ENCODE assay signal across 16 mouse cellular contexts in the genomic region with DNA sequence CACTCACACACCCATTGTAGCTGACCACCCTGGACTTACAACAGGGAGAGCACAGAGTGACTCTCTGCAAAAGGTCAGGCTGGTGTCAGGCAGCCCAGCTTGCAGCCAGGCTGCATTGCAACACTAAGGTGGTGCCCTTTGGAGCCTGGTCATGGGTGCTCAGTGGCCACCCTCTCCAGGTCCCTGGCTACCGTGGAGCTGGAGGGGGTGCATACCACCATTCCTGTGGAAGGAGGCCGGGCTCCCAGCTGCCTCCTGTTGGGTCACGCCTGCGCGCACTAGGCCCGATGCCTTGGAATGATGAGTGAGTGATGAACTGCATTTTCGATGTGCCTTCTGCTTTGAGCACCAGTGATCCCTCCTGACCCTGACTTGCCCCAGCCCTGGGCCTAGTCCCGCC. TPM values are rescaled to one million over a fixed set of nuclear protein-coding genes. Genes with fewer than 3 reads are reported as not detected.
A peak's percentile ranks its signal among the peaks of the same experiment; 100 is the strongest.
DNase-seq lines count a peak whose midpoint lies in the region; ATAC-seq lines count a peak whose summit lies in the region.
"Had no signal": no experiment of that assay in that cellular context is flagged by ENCODE, and none has a peak within 500 bp of the region (broad histone marks: within the 10 kb centered on the region; RNA-seq: fewer than 3 reads in every experiment).

No protein-coding gene starts in this region.

- no peaks in the 10 kb centered on the region for H3K9me3 ChIP-seq in hindbrain, embryonic 10.5 days
- H3K9me3 ChIP-seq in hindbrain, embryonic 13.5 days: no peaks in the 10 kb centered on the region
- H3K9me3 ChIP-seq in neural tube, embryonic 11.5 days (ENCODE audit: control insufficient read depth, low read length): no peaks in the 10 kb centered on the region
- no peaks in the 10 kb centered on the region for H3K9me3 ChIP-seq in neural tube, embryonic 15.5 days (replicated peaks)
- H3K9me3 ChIP-seq in liver, embryonic 16.5 days (replicated peaks; ENCODE audit: control insufficient read depth, low read length): no peaks in the 10 kb centered on the region
- H3K9me3 ChIP-seq: hindbrain, embryonic 15.5 days; megakaryocyte, embryonic 14.5 days; neural tube, embryonic 13.5 days had no signal

- DNase-seq in hindbrain, embryonic 10.5 days (ENCODE audit: low spot score): no peak
- no peak for DNase-seq in neural tube, embryonic 11.5 days (ENCODE audit: low spot score)
- peak; percentile 44 to 80 for DNase-seq in lung, postnatal 4 days
- DNase-seq in right cerebral cortex, postnatal 25 days: no peak
- DNase-seq in cerebellum, postnatal 10 days: no peak
- DNase-seq: B cell, adult 2 months; cerebellum, adult 11-12 months; layer of hippocampus, postnatal 36 days; thymus, adult 18-20 months had no signal

- H3K9ac ChIP-seq in hindbrain, embryonic 13.5 days: no peak overlapping the region; the same call in 1 of the 2 replicates
- H3K9ac ChIP-seq in neural tube, embryonic 11.5 days (ENCODE audit: low read length): no peak overlapping the region
- no peak overlapping the region for H3K9ac ChIP-seq in neural tube, embryonic 15.5 days (replicated peaks)
- no peak overlapping the region for H3K9ac ChIP-seq in liver, embryonic 16.5 days (ENCODE audit: low read depth, low read length)
- H3K9ac ChIP-seq: hindbrain, embryonic 15.5 days; neural tube, embryonic 13.5 days had no signal

- no peak overlapping the region for H3K4me2 ChIP-seq in hindbrain, embryonic 13.5 days
- H3K4me2 ChIP-seq in neural tube, embryonic 11.5 days (ENCODE audit: low read depth): no peak overlapping the region
- no peak overlapping the region for H3K4me2 ChIP-seq in neural tube, embryonic 15.5 days
- H3K4me2 ChIP-seq in liver, embryonic 16.5 days (ENCODE audit: low read depth, low read length): no peak overlapping the region
- H3K4me2 ChIP-seq: hindbrain, embryonic 15.5 days; neural tube, embryonic 13.5 days had no signal

- peaks cover 91% of the 10 kb centered on the region for H3K4me1 ChIP-seq in hindbrain, embryonic 10.5 days (replicated peaks)
- peaks cover 74% of the 10 kb centered on the region for H3K4me1 ChIP-seq in hindbrain, embryonic 13.5 days (replicated peaks)
- H3K4me1 ChIP-seq in neural tube, embryonic 11.5 days (ENCODE audit: control insufficient read depth, insufficient read depth, low read length): peaks cover 48% of the 10 kb centered on the region
- H3K4me1 ChIP-seq in neural tube, embryonic 15.5 days: peaks cover 48% of the 10 kb centered on the region
- H3K4me1 ChIP-seq in liver, embryonic 16.5 days (ENCODE audit: control insufficient read depth, low read depth, low read length): peaks cover 5% of the 10 kb centered on the region; the same call in 1 of the 2 replicates

- peaks cover 19% of the 10 kb centered on the region; the same call in 1 of the 2 replicates for H3K36me3 ChIP-seq in hindbrain, embryonic 10.5 days
- peaks cover 24% of the 10 kb centered on the region for H3K36me3 ChIP-seq in hindbrain, embryonic 13.5 days
- no peaks in the 10 kb centered on the region for H3K36me3 ChIP-seq in neural tube, embryonic 11.5 days (ENCODE audit: control insufficient read depth, insufficient read depth, low read length)
- H3K36me3 ChIP-seq in neural tube, embryonic 15.5 days: peaks cover 15% of the 10 kb centered on the region
- H3K36me3 ChIP-seq in liver, embryonic 16.5 days (ENCODE audit: control insufficient read depth, insufficient read depth): no peaks in the 10 kb centered on the region

- ATAC-seq in hindbrain, embryonic 13.5 days (ENCODE audit: low FRiP score): no peak
- no peak for ATAC-seq in neural tube, embryonic 11.5 days (ENCODE audit: insufficient read depth, low FRiP score, low TSS enrichment)
- ATAC-seq in neural tube, embryonic 15.5 days (ENCODE audit: low FRiP score): no peak
- peak; percentile 87 for ATAC-seq in liver, embryonic 16.5 days (ENCODE audit: low read depth)
- ATAC-seq: forebrain, embryonic 14.5 days had no signal

- WGBS in hindbrain, embryonic 10.5 days: 88% methylated on average over 8 of the region's 8 CpGs
- 72% methylated on average over 8 of the region's 8 CpGs for WGBS in hindbrain, embryonic 13.5 days
- WGBS in neural tube, embryonic 11.5 days: 81% methylated on average over 8 of the region's 8 CpGs
- 81% methylated on average over 8 of the region's 8 CpGs for WGBS in neural tube, embryonic 15.5 days
- 70% methylated on average over 8 of the region's 8 CpGs for WGBS in liver, embryonic 16.5 days (ENCODE audit: insufficient replicate concordance)

- peaks cover 66% of the 10 kb centered on the region for H3K27me3 ChIP-seq in hindbrain, embryonic 10.5 days (ENCODE audit: insufficient read depth, poor library complexity, severe bottlenecking)
- H3K27me3 ChIP-seq in hindbrain, embryonic 13.5 days: peaks cover 76% of the 10 kb centered on the region
- H3K27me3 ChIP-seq in neural tube, embryonic 11.5 days (ENCODE audit: control insufficient read depth, insufficient read depth, low read length): peaks cover 30% of the 10 kb centered on the region
- H3K27me3 ChIP-seq in neural tube, embryonic 15.5 days (replicated peaks): peaks cover 49% of the 10 kb centered on the region
- peaks cover 14% of the 10 kb centered on the region for H3K27me3 ChIP-seq in liver, embryonic 16.5 days (ENCODE audit: control insufficient read depth, insufficient read depth, low read depth, low read length)

- H3K27ac ChIP-seq in hindbrain, embryonic 10.5 days: 0 out of 2 replicates have a peak overlapping the region, but pooled peaks have one; percentile 37
- H3K27ac ChIP-seq in hindbrain, embryonic 13.5 days: no peak overlapping the region
- H3K27ac ChIP-seq in neural tube, embryonic 11.5 days (ENCODE audit: low read depth, low read length): 0 out of 2 replicates have a peak overlapping the region, but pooled peaks have one; percentile 8
- no peak overlapping the region for H3K27ac ChIP-seq in neural tube, embryonic 15.5 days (replicated peaks)
- H3K27ac ChIP-seq in liver, embryonic 16.5 days (ENCODE audit: low read length): no peak overlapping the region; the same call in 1 of the 2 replicates
- H3K27ac ChIP-seq: hindbrain, embryonic 15.5 days; neural tube, embryonic 13.5 days had no signal

- no peak overlapping the region for H3K4me3 ChIP-seq in hindbrain, embryonic 10.5 days
- no peak overlapping the region for H3K4me3 ChIP-seq in hindbrain, embryonic 13.5 days
- H3K4me3 ChIP-seq in neural tube, embryonic 11.5 days (ENCODE audit: low read depth, low read length): no peak overlapping the region
- no peak overlapping the region for H3K4me3 ChIP-seq in neural tube, embryonic 15.5 days (replicated peaks)
- no peak overlapping the region for H3K4me3 ChIP-seq in liver, embryonic 16.5 days (ENCODE audit: low read depth, low read length)
- H3K4me3 ChIP-seq: hindbrain, embryonic 15.5 days; megakaryocyte, embryonic 14.5 days; neural tube, embryonic 13.5 days had no signal

RNA-seq across cellular contexts. Expression of a gene that starts 22.2 kb away (rescaled TPM):
- 0.14 and 0.18 TPM in 2 replicates for polyA plus RNA-seq in hindbrain, embryonic 10.5 days (2016; fragmentation: Nextera tagmentation; extraction: Ambion mirVana)
- 0.22 TPM in 2 replicates for polyA plus RNA-seq in hindbrain, embryonic 13.5 days (2015; fragmentation: Nextera tagmentation; extraction: Ambion mirVana)
- 0.57 and 0.85 TPM in 2 replicates for polyA plus RNA-seq in neural tube, embryonic 11.5 days (2014; fragmentation: Nextera tagmentation; extraction: Ambion mirVana)
- 0.34 and 0.44 TPM in 2 replicates for polyA plus RNA-seq in neural tube, embryonic 15.5 days (2015; fragmentation: Nextera tagmentation; extraction: Ambion mirVana)
- polyA plus RNA-seq in liver, embryonic 16.5 days (2015; fragmentation: Nextera tagmentation; extraction: Ambion mirVana): 0.05 and 0.09 TPM in 2 replicates

RNA-seq across cellular contexts. Expression of a gene that starts 32.0 kb away (rescaled TPM):
- 17.7 TPM in 2 replicates for polyA plus RNA-seq in hindbrain, embryonic 10.5 days (2016; fragmentation: Nextera tagmentation; extraction: Ambion mirVana)
- 18.1 and 20.8 TPM in 2 replicates for polyA plus RNA-seq in hindbrain, embryonic 13.5 days (2015; fragmentation: Nextera tagmentation; extraction: Ambion mirVana)
- 14.0 and 15.1 TPM in 2 replicates for polyA plus RNA-seq in neural tube, embryonic 11.5 days (2014; fragmentation: Nextera tagmentation; extraction: Ambion mirVana)
- 18.6 and 21.5 TPM in 2 replicates for polyA plus RNA-seq in neural tube, embryonic 15.5 days (2015; fragmentation: Nextera tagmentation; extraction: Ambion mirVana)
- 19.5 and 21.7 TPM in 2 replicates for polyA plus RNA-seq in liver, embryonic 16.5 days (2015; fragmentation: Nextera tagmentation; extraction: Ambion mirVana)

RNA-seq across cellular contexts. Expression of a gene that starts 52.6 kb away (rescaled TPM):
- polyA plus RNA-seq in hindbrain, embryonic 10.5 days (2016; fragmentation: Nextera tagmentation; extraction: Ambion mirVana): 0.27 and 0.47 TPM in 2 replicates
- polyA plus RNA-seq in hindbrain, embryonic 13.5 days (2015; fragmentation: Nextera tagmentation; extraction: Ambion mirVana): 0.73 and 0.79 TPM in 2 replicates
- 0.18 and 0.24 TPM in 2 replicates for polyA plus RNA-seq in neural tube, embryonic 11.5 days (2014; fragmentation: Nextera tagmentation; extraction: Ambion mirVana)
- polyA plus RNA-seq in neural tube, embryonic 15.5 days (2015; fragmentation: Nextera tagmentation; extraction: Ambion mirVana): 2.0 and 2.1 TPM in 2 replicates
- polyA plus RNA-seq in liver, embryonic 16.5 days (2015; fragmentation: Nextera tagmentation; extraction: Ambion mirVana): 4.4 and 4.5 TPM in 2 replicates

RNA-seq across cellular contexts. Expression of a gene that starts 57.2 kb away (rescaled TPM):
- 18.7 and 24.3 TPM in 2 replicates for polyA plus RNA-seq in hindbrain, embryonic 10.5 days (2016; fragmentation: Nextera tagmentation; extraction: Ambion mirVana)
- polyA plus RNA-seq in hindbrain, embryonic 13.5 days (2015; fragmentation: Nextera tagmentation; extraction: Ambion mirVana): 21.5 and 22.0 TPM in 2 replicates
- 20.3 and 20.8 TPM in 2 replicates for polyA plus RNA-seq in neural tube, embryonic 11.5 days (2014; fragmentation: Nextera tagmentation; extraction: Ambion mirVana)
- polyA plus RNA-seq in neural tube, embryonic 15.5 days (2015; fragmentation: Nextera tagmentation; extraction: Ambion mirVana): 22.0 and 22.8 TPM in 2 replicates
- 12.7 TPM in 2 replicates for polyA plus RNA-seq in liver, embryonic 16.5 days (2015; fragmentation: Nextera tagmentation; extraction: Ambion mirVana)

RNA-seq across cellular contexts. Expression of a gene that starts 57.6 kb away (rescaled TPM):
- polyA plus RNA-seq in hindbrain, embryonic 10.5 days (2016; fragmentation: Nextera tagmentation; extraction: Ambion mirVana): 6.9 and 10.6 TPM in 2 replicates
- polyA plus RNA-seq in hindbrain, embryonic 13.5 days (2015; fragmentation: Nextera tagmentation; extraction: Ambion mirVana): 11.2 and 12.1 TPM in 2 replicates
- polyA plus RNA-seq in neural tube, embryonic 11.5 days (2014; fragmentation: Nextera tagmentation; extraction: Ambion mirVana): 8.8 and 11.0 TPM in 2 replicates
- 11.7 TPM in 2 replicates for polyA plus RNA-seq in neural tube, embryonic 15.5 days (2015; fragmentation: Nextera tagmentation; extraction: Ambion mirVana)
- polyA plus RNA-seq in liver, embryonic 16.5 days (2015; fragmentation: Nextera tagmentation; extraction: Ambion mirVana): 5.9 and 6.4 TPM in 2 replicates

Comparison
In these comparisons a context has a peak if more than half of its experiments do, and no peak if none do; other contexts are left out.
1. H3K27ac ChIP-seq: peak in hindbrain, embryonic 10.5 days (single experiment) and neural tube, embryonic 11.5 days (single experiment); none in hindbrain, embryonic 13.5 days (single experiment), neural tube, embryonic 15.5 days (single experiment) and liver, embryonic 16.5 days (single experiment).
2. DNase-seq: peak in lung, postnatal 4 days (2 of 2); none in hindbrain, embryonic 10.5 days (single experiment), neural tube, embryonic 11.5 days (single experiment), right cerebral cortex, postnatal 25 days (single experiment) and cerebellum, postnatal 10 days (0 of 2).